Mouse (Mus musculus): ENCODE data around the gene Chn2. TPM values are rescaled to one million over a fixed set of nuclear protein-coding genes. Genes with fewer than 3 reads are reported as not detected.

The Chn2 gene
- total RNA-seq, 2 experiments from 2014 or later, result 5.4 to 6.2 TPM

GRCm38 (mm10) chr6:54289774-54290500 is 250.6 kb downstream of the Chn2 start:
- DNase-seq, result no peak

DNA sequence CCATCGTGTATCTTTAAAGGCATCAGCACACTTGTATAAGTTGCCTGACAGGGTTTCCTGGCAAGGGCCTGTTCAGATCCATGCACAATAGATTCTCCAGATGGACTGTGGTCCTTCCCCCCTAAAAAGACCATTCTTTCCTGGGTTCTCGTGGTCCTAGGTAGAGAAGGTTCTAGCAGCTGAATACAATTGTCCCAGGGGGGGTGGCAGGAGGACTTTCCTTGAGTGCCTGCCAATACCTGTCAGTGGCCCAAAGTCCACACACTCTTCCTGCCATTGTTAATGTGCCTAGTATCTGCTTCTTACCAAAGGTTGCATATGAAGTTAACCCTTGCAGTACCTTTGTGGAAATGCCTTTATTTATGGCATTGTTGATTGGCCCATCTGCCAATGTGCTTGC is 257.9 kb downstream of the Chn2 start:
- DNase-seq, result peak; percentile 31

- peak; percentile 64 for DNase-seq
Measured at GRCm38 (mm10) chr6:54299417-54299816, 260.1 kb downstream of the Chn2 start.

GRCm38 (mm10) chr6:54305777-54306176 is 266.4 kb downstream of the Chn2 start:
- no peak for DNase-seq

DNA sequence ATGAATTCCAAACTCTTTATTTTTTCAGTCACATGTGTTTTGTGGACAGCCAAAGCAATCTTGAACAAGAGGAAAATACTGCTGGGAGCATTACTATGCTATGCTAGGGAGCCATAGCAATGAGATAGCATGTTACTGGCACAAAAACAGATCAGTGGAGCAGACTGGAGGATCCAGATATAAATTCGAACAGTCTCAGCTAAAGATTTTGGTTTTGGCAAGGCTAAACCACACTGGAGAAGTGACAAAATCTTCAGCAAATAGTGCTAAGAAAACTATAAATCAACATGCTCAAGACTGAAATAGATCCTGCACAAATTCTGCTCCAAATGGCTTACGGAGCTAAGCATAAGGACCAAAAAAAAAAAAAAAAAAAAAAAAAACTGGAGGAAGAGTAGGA is 273.7 kb downstream of the Chn2 start:
- DNase-seq, result no peak

GRCm38 (mm10) chr6:54318618-54319017 is 279.3 kb downstream of the Chn2 start:
- no peak for DNase-seq

GRCm38 (mm10) chr6:54319198-54319597 is 279.8 kb downstream of the Chn2 start:
- no peak for DNase-seq

GRCm38 (mm10) chr6:54320236-54320635 is 280.9 kb downstream of the Chn2 start:
- no peak for DNase-seq

DNA sequence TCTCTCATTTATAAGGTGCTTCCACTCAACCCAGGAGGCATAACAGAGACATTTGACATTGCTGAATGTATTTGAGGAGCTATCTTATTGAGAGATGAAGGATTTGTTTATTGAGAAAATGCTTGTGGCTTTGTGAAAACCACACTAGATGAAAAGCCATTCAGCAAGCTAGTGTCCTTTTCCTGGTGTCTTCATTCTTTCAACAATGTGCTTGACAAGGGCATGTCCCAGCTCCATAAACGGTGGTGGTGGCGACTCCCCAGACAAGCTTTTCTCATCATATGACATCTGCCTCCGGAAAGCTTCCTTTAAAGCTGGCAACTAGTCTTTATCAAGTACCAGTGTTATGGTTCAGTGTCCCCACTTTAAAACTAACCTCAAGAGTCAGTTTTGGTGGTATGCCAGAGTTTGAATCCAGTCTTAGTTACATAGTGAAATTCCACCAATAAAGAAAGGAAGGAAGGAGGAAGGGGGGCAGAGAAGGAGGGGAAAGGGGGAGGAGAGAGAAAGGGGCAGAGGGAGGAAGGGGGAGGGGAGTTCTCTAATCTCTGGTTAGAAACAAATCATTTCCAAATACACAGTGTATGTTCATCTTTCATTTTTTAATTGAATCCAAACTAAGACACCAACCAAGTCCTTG is 286.0 kb downstream of the Chn2 start, which contains the start of gene Prr15:
Prr15 (plus strand) TSS at position 590 of the 640 bp plus-strand sequence.
- no peak for DNase-seq

GRCm38 (mm10) chr6:54326671-54327625 is 287.6 kb downstream of the Chn2 start:
- peak; percentile 63 for DNase-seq

DNA sequence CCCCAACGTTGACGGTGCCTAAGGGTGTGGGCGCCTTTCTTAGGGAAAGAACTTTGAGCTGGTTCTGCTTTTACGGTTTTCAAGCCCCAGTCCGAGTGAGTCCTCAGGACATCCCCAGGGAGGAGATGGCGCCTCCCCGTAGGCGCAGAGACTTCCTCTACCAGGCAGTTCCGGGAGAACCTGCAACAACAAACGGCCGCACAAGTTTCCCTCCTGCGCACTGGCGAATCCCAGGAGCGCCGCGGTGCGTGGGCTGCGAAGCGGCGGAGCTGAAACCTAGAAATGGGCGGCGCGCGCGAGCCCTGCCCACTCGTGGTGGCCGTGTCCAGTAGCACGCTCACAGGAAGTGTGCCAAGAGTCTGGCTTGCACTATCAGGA is 288.3 kb downstream of the Chn2 start:
- peak; percentile 78 for DNase-seq

DNA sequence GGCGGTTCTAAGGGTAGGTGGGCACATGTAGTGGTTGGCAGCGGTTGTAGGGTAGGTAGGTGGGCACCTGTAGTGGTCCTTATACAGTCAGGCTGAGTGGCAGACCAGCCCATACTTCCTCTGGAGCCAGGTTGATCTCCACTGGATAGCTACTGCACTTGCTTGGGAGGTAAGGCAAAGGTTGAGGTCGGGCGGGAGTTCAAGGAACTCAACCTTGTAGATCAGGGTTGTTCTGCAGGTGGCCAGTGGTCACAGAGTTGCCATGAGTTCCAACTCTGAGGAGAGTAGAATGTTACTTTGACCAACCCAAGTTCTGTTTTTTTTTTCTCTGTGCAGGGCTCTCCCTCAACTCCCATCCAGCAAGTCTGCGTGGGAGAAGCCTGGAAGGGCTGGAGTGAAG is 289.4 kb downstream of the Chn2 start:
- no peak for DNase-seq

DNA sequence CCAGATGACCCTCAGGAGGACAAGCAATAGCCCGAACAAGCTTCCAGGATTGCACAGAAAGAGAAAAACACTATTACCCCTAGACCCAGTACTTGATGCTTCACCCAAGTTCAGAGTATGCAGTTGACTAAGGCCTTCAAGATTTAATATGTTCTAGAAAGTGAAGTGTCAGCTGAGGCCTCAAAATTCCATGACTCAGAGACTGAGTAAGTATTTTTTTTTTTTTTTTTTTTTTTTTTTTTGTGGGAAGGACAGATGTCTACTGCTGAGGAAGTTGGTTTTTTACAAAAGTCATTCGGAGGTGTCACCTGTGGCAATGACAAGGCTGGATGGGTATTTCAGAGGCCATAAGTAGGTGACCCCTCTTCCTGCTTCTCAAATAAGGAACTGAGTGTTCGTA is 290.2 kb downstream of the Chn2 start:
- DNase-seq, result no peak

GRCm38 (mm10) chr6:54330166-54330565 is 290.8 kb downstream of the Chn2 start:
- DNase-seq, result no peak

DNA sequence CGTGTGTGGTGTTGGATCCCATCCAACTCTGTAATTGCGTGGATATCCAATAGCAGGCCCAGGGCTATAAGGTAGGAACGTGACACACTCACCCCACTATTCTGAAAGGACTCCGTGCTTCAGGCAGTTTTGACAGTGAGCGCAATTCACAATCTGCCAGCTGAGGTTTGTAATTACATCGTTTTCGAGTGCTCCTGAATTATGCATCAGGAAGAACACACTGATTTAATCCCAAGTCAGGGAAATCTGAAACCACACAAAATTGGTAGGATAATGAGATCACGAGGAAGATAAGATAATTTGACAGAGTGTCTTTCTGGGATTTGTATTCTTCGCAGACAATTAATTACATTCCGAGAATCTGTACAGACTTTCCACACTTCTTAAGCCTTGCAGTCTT is 292.4 kb downstream of the Chn2 start:
- no peak for DNase-seq

DNA sequence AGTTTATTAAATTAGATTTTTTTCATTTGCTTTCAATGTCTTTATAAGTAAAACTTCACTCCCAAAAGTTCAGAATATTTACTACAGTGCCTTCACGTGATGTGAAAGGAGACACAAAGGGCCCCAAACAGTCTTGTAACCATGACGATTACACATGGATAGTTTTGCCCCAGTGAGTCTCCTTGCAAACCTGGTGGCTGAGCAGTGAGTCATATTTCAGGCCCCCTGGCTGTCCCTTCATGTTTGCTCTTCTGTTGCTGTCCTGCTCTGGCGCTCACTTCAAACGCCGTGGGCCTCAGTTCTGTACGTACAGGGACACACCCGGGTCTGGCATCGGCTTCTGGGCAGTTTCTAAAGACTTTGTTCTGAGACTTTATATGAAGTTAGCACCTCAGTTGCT is 292.8 kb downstream of the Chn2 start:
- DNase-seq, result no peak

GRCm38 (mm10) chr6:54333116-54333651 is 293.8 kb downstream of the Chn2 start:
- no peak for DNase-seq

- no peak for DNase-seq
Measured at GRCm38 (mm10) chr6:54333652-54334396, 294.5 kb downstream of the Chn2 start.

DNA sequence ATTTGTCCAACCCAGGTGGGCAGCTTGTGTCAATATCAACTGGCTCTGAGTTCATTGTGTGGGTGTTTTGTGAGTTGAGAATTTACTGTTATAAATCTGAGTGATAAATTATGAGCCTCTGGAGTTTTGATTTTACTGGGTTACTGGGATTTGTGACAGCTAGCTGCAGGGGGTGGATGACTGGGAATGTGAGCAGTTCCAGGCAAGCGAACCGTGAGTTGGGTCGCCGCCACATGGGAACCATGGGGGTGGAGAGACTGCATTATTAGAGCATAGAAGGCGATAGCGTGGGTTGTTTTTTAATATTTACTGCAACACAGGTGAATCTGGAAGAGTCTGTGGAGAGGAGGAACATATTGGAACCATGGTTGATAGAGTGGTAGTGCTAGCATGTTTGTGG is 298.0 kb downstream of the Chn2 start:
- DNase-seq, result no peak

DNA sequence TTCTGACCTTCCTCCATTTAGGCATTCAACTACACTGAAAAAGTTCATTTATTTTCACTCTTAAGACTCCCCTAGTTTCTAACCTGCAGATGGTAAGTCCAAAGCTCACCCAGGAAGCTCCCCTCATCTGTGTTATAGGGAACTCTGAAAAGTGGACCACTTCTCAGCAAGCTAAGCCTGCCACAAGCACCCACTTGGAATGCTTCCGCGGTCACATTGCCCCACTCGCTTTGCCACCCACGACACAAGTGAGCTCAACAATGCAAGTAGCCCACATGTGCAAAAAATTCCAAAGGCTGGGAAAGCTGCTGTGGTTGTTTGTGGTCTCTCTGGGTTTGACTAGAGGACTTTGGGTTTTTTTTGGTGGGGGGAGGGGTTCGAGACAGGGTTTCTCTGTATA is 301.8 kb downstream of the Chn2 start:
- DNase-seq, result no peak

DNA sequence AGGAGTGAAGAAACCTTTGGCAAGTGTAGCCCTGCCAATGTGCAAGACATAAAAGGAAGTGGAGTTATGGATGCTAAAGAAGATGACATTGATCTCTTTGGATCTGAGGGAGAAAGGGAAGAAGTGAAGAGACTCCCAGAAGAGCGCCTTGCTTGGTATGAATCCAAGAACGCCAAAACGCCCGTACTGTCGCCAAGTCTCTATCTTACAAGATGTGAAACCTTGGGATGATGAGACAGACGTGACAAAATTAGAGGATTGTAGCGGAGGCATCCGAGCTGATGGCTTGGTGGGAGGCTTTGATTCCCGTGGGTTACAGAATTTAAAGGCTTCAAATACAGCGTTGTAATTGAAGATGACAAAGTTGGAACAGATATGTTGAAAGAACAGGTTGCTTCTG is 302.9 kb downstream of the Chn2 start:
- DNase-seq, result no peak

Measured in heart, postnatal 4 days (tissue).